Mouse (Mus musculus) megakaryocyte, embryonic 14.5 days (primary cell): ENCODE data around the gene Copa.

Experiments used
- FLI1 ChIP-seq: IDR thresholded peaks from 2 replicates; pipeline ENCODE4 v1.6.1; 2012; ENCODE audit warnings: low read length, inconsistent platforms, mixed read lengths
- GATA1 ChIP-seq: IDR thresholded peaks from 3 replicates; pipeline ENCODE4 v1.6.1; 2012; ENCODE audit warnings: mixed read lengths, low read length, inconsistent platforms, borderline replicate concordance

GRCm38 (mm10) chr1:172140160-172140559 lies 57.8 kb downstream of the Copa start:
- TF ChIP-seq GATA1 (no peak), FLI1 (no peak)
